Mouse (Mus musculus): Measurements from ENCODE around the gene Enoph1.

Enoph1 gene

GRCm38 (mm10) chr5:100041272-100041671 lies 1.5 kb downstream of the Enoph1 start:
- no peak for DNase-seq

GRCm38 (mm10) chr5:100042467-100042866 lies 2.7 kb downstream of the Enoph1 start:
- DNase-seq, result no peak

GRCm38 (mm10) chr5:100043361-100043760 lies 3.6 kb downstream of the Enoph1 start:
- DNase-seq, result peak; percentile 82 to 83

- DNase-seq, result no peak
These were observed 4.2 kb downstream of the Enoph1 start for GRCm38 (mm10) chr5:100044030-100044429.

GRCm38 (mm10) chr5:100044621-100045020 lies 4.8 kb downstream of the Enoph1 start:
- DNase-seq, result no peak

- DNase-seq, result peak; percentile 47 to 62
These were observed 6.3 kb downstream of the Enoph1 start for GRCm38 (mm10) chr5:100046096-100046495.

GRCm38 (mm10) chr5:100047143-100047640 lies 7.4 kb downstream of the Enoph1 start:
- DNase-seq, result peak in 1 of 2 experiments; percentile 28

GRCm38 (mm10) chr5:100047871-100048270 lies 8.1 kb downstream of the Enoph1 start:
- DNase-seq, result peak; percentile 50 to 52

GRCm38 (mm10) chr5:100049904-100050303 lies 10.1 kb downstream of the Enoph1 start:
- no peak for DNase-seq

GRCm38 (mm10) chr5:100052728-100053127 lies 12.9 kb downstream of the Enoph1 start:
- DNase-seq, result no peak

GRCm38 (mm10) chr5:100054807-100055547 lies 15.2 kb downstream of the Enoph1 start:
- no peak for DNase-seq

- no peak for DNase-seq
These were observed 16.1 kb downstream of the Enoph1 start for GRCm38 (mm10) chr5:100055866-100056369.

- DNase-seq, result no peak
These were observed 17.9 kb downstream of the Enoph1 start for GRCm38 (mm10) chr5:100057461-100058209.

GRCm38 (mm10) chr5:100058729-100059128 lies 18.9 kb downstream of the Enoph1 start:
- DNase-seq, result no peak

- DNase-seq, result no peak
These were observed 19.5 kb downstream of the Enoph1 start for GRCm38 (mm10) chr5:100059326-100059725.

GRCm38 (mm10) chr5:100060876-100061275 lies 21.1 kb downstream of the Enoph1 start:
- no peak for DNase-seq

GRCm38 (mm10) chr5:100067579-100067978 lies 27.8 kb downstream of the Enoph1 start:
- no peak for DNase-seq

- DNase-seq, result no peak
These were observed 29.7 kb downstream of the Enoph1 start for GRCm38 (mm10) chr5:100069526-100069925.

GRCm38 (mm10) chr5:100070255-100070654 lies 30.5 kb downstream of the Enoph1 start:
- peak; percentile 91 to 94 for DNase-seq

- peak in 1 of 2 experiments; percentile 54 for DNase-seq
These were observed 31.8 kb downstream of the Enoph1 start for GRCm38 (mm10) chr5:100071541-100071940.

GRCm38 (mm10) chr5:100072557-100072956 lies 32.8 kb downstream of the Enoph1 start:
- DNase-seq, result peak; percentile 51 to 53

- DNase-seq, result peak; percentile 67 to 74
These were observed 34.8 kb downstream of the Enoph1 start for GRCm38 (mm10) chr5:100074571-100074970.
